Mouse (Mus musculus): ENCODE results near the gene Tle3. TPM values are rescaled to one million over a fixed set of nuclear protein-coding genes. Genes with fewer than 3 reads are reported as not detected.

The Tle3 gene
- total RNA-seq, 4 experiments from 2014 or later, result 9.7 to 16.2 (median 14.0) TPM

DNA sequence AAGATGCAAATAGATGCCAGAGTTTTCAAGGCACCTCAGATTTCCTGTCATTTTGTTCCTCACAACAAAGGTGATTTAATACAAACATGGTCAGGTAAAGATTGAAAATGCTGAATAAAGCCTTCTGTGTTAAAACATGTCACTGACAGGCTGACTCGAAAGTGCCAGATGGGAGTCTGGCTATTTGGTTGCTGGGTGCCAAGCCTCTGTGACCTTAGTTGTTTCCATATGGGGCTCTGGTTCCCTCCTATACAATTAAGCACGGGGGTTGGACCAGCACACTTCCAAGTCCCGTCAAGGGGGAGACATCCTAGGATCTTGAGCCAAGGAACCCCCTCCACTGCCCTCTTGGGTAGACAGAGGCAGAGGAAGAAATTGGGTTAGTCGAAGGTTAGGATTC, 13.2 kb upstream of the Tle3 start:
- DNase-seq (ENCODE audit: low spot score), result no peak

GRCm38 (mm10) chr9:61359741-61360140, 12.4 kb upstream of the Tle3 start:
- DNase-seq (ENCODE audit: low spot score), result no peak

DNA sequence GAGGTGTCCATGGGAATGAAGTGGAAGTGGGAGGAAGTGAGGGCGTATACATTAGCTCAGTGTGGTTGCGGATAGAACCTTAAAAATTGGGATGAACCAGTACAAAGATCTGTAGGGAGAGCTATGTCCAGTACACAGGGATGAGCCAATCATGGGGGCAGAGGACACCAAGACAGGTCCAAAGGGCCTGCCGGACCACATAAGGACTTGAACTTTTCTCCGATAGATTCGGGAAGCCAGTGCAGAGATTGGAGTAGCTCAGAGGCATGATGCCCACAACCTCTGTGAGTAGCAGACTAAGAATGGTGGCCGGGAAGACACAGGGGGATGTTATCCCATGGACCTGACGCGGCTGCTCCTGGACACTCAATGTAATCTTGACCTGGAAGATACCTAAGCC, 12.0 kb upstream of the Tle3 start:
- no peak for DNase-seq (ENCODE audit: low spot score)

DNA sequence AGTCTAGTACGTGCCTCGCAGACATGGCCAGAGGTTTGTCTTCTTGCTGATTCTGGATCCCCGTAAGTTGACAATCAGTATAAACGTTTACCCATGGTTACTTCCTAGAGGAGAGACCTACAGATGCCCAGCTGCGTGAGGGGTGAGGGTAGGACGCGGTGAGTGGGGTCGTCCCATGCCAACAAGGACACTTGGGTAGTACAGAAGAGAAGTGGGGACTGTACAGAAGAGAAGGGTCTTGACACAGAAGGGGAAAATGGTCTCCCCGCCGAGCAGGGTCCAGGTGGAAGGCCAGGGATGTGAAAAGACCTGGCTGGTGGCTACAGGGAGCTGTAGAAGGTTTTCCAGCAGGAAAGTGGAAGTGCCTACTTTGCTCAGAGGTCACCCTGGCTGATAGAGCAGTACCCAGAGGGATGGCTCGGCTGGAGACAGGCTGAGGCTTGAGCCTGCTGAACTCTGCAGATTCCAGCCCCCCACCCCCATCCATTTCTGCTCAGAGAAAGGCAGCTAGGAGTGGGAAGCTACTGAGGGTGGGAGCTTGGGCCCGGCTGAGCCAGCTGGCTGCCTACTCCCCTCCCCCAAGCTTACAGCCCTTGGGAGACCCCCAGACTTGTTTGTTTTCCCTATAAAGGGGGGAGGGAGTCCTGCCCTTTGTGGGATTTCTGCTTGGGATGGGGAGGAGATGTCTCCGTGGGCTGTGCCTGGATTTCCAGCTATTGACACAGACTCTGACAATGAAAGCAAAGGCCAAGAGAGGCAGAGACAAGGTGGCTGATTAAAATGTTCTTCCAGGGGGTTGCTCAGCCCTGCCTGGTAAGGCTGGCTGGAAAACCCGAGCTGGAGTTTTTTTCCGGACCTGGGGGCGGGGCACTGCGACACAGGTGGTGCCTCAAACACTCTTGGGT, 11.2 kb upstream of the Tle3 start:
- no peak for DNase-seq (ENCODE audit: low spot score)

DNA sequence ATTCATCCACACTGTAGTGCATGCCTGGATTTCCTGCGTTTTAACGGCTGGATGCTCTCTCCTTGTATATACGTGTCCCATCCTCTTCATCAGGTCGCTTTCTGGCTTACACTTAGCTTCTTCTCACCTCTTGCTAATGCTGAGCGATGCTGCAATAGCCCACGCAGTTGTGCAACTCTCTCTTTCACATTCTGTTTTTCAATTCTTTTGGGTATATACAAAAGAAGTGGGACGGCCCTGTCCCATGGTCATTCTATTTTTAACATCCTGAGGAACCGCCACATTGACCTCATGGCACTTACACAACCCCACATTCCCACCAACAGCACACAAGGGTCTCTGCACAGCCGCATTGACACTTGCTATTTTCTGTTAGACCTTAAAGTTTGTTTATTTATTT, 9.0 kb upstream of the Tle3 start:
- no peak for DNase-seq (ENCODE audit: low spot score)

DNA sequence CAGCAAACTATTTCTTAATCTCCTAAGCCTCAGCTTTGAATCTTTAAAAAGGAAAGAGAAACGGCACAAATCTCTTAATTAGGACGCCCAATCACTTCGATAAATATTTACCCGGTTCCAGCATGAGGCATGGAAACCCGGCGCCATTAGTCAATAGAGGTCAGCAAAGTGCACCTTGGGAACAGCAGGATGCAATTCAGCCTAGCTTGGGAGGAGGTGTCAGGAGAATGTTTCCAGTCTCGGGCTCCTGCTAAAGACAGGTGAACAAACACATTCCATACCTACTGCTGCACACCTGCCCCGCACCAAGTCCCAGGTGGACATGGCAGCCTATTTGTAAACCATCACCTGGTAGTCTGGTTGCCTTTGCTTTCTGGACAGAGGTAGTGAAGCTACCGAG, 6.1 kb upstream of the Tle3 start:
- no peak for DNase-seq (ENCODE audit: low spot score)

DNA sequence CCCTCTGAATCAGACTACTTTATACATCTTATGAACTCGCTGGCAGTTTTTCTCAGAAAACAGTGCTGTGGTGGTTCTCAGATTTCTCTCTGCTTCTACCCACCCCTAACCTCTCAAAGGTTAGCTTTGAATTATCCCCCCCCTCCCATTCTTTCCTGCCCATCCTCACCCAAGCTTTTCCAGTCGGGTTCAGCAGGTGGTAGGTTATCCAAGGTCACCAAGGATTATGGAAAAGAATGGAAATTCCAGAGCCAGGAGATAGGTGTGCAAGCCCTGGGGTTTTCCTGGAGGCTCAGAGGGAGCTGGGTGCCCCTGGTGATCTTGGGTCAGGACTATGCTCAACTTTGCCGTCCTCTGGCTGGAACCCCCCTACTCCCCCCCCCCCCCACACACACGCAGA, 5.0 kb upstream of the Tle3 start:
- DNase-seq (ENCODE audit: low spot score), result no peak

GRCm38 (mm10) chr9:61367857-61368566, 4.2 kb upstream of the Tle3 start:
- no peak for DNase-seq (ENCODE audit: low spot score)

GRCm38 (mm10) chr9:61368567-61369240, 3.5 kb upstream of the Tle3 start:
- DNase-seq (ENCODE audit: low spot score), result peak; percentile 78

- no peak for DNase-seq (ENCODE audit: low spot score)
Measured at GRCm38 (mm10) chr9:61369316-61370273, 2.6 kb upstream of the Tle3 start.

DNA sequence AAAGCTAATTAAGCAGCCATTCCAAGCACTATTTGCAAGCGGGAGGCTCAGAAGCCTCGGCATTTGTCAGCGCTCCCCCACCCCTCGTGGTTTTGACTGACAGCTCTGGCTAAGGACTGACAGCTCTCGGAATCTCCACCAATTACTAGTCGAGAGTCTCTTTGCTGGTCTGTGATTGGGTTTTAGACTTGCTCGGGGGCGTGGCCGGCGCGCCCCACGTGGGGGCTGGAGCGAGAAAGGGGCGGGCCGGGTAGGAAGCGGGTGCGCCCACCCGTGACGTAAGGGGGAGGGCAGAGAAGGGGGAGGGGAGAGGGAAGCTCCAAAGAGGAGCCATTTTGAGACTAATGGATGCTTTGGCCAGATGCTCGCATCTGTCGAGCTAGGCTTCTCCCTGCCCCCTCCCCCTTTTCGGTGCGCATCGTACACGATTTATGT, 1.7 kb upstream of the Tle3 start:
- peak; percentile 98 for DNase-seq (ENCODE audit: low spot score)

DNA sequence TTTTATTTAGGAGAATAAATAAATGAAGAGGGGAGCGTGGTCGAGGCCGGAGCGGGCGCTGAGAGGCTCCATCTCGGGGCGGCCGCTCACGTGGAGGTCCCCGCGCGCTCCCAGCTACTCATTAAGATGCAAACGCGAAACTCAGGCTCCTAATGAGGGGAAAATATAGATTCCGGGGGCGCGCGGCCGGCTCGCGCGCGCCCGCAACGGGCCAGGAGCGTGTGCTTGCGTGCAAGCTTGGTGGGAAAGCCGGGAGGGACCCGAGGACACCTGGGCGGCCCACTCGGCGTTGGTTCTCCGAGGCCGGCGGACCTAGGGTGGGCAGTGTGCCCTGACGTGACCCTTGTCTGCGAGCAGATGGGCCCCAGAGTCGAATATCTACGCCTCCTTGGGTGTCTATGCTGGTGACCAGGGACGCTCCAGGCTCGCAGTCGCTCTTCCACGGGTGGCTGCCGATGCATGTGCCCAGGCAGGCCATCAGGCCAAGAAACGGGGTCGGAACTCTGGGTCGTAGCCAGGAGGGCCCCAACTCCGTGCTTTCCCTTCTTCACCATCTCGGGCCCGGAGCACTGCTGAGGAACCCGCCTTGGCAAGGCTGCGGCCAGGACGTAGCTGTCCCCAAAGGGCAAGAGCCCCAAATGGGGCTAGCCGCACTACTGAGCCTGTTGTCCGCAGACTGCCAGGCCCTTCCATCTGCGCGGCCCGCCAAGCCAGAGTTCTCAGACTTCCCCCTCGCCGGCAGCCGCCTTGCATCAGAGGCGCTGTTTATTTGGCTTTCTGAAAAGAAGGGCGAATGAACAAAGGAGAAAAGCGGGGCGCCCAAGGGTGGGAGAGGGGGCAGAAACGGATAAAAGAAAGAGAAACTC, 1.0 kb upstream of the Tle3 start:
- peak; percentile 60 for DNase-seq (ENCODE audit: low spot score)

- no peak for DNase-seq (ENCODE audit: low spot score)
Measured at GRCm38 (mm10) chr9:61372510-61372975, 377 bp downstream of the Tle3 start.

DNA sequence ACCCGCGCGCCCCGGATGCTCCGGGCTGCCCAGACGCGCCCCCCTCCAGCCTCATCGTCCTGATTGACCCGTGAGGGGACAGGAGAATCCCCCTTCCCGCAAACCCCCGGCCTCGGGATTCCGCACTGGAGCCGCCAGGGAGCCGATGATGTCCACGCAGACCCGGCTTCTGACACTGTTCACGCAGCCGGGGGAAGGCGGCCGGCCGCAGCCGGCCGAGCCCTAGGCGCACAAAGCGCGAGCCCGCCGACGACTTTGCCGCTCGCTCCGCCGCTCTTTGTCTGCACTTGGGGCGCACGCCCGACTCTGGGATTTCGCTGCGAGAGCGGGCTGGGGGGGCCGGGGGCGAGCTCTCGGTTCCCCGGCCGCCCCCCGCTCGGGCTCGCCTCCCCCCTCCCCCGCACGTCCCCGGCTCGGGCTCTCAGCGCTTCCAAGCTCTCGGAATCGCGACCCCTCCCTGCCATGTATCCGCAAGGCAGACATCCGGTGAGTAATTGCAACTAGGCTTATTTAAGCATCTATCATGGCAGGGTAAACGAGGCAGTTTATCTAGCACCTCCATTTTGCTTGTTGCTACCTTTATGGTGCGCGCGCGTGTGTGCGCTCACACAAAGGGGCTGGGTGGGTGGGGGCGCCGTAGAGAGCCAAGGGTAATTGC, 939 bp downstream of the Tle3 start:
- DNase-seq (ENCODE audit: low spot score), result no peak

GRCm38 (mm10) chr9:61373634-61373941, 1.4 kb downstream of the Tle3 start:
- DNase-seq (ENCODE audit: low spot score), result no peak

DNA sequence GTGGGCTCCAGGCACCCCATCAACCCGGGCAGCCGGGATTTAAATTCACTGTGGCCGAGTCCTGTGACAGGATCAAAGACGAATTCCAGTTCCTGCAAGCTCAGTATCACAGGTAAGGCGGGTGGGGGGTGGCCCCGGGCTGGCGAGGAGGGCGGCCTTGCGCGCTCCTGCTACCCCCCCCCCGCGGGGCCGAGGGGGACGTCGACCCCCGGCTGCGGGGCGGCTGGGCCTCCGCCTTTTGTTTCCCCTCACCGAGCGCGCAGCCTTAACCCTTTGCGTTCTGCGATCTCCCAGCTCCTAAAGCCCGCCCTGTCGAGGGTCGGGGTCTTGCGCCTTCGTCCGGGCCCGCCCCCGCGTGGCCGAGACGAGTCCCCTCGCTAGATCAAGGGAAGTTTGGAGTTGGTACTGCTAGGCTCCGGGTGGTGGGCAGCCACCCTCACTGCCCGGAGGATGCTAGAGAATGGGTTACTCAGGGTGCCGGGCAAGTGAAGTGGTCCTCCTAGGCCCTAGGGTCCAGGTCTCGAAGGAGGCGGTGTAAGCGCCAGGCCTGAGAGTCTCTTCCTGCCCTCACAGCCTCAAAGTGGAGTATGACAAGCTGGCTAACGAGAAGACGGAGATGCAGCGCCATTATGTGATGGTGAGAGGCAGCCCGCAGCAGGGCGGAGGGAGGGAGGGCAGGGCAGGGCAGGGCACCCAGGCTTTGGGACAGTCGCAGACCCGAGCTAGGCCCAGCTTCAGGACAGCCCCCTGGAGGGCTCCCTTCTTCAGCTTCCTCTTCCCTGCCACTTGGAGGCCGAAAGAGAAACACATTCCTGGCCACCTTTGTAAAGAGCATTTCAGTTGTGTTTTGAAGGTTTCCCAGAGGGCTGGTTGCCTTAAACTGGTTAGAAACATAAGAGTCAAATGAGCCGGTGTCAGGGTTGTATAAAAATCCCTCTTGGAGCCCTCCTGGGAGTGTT, 2.1 kb downstream of the Tle3 start:
- DNase-seq (ENCODE audit: low spot score), result no peak

- no peak for DNase-seq (ENCODE audit: low spot score)
Measured at GRCm38 (mm10) chr9:61375002-61375401, 2.8 kb downstream of the Tle3 start.

DNA sequence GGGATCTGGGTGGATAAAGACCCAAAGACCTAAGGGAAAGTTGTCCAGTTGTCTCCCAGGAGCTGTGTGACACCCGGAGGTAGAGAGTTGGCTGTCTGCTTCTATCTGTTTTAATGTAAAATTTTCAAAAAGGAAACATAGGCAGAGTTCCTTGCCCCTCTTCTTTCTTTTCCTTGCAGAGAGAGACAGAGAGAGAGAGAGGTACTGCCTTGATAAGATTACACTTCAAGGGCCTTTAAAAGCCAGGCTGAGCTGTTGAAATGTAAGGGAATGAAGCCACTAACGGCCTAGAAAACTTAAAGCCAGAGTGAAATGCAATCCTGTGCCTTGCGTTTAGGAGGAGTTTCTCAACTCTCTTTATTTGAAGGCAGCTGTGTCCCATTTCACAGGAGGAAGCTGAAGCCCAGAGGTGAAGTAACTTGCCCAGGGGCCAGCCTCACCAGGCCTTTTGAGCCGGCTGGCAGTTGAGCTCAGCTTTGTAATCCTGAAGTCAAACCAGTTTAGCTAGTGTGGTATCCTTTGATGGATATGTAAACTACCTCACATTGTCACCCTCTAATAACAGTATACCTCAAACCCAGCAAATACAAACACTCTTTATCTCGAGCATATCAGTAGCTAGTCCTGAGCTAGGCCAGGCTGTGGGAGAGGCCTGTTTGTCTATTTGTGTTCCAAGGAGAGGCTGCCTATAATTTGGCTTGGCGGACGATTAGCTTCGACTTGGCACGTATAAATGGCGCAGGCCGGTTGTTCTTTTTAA, 3.8 kb downstream of the Tle3 start:
- DNase-seq (ENCODE audit: low spot score), result no peak

Data from heart, adult 8-10 months (tissue).